In the genomic region with DNA sequence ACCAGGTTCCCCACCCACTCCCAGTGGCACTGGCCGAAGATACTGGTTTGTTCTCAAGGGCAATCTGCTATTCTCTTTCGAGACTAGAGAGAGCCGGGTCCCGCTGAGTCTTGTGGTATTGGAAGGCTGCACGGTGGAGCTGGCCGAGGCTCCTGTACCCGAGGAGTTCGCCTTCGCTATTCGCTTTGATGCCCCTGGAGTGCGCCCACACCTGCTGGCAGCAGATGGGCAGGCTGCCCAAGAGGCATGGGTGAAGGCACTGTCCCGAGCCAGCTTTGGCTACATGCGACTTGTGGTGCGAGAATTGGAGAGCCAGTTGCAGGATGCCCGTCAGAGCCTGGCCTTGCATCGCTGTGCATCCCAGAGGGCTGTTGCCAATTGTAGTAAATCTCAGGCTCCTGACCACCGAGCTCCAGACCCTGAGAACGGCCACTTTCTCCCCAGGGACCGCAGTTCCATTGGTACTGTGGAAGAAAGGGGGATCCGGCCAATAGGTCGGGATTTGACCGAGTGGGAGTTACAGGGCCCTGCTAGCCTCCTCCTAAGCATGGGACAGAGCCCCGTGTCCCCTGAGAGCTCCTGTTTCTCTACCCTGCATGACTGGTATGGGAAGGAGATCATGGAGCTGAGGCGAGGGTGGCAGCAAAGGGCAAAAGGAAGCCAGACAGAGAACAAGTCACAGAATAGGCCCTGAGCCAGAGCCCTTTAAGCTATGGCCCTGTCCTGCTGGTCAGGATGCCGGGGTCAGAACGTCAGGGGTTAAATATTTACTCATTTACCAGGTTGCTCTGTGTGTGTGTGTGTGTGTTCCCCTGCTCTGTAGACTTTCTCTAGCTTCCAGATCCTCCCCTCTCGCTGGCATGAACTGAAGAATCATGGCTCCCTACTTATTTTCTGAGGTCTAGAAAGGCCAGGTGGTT, we compare ENCODE assay signal across 14 mouse cellular contexts. TPM values are rescaled to one million over a fixed set of nuclear protein-coding genes. Genes with fewer than 3 reads are reported as not detected.
A peak's percentile ranks its signal among the peaks of the same experiment; 100 is the strongest.
DNase-seq lines count a peak whose midpoint lies in the region; ATAC-seq lines count a peak whose summit lies in the region.
"Had no signal": no experiment of that assay in that cellular context is flagged by ENCODE, and none has a peak within 500 bp of the region (broad histone marks: within the 10 kb centered on the region; RNA-seq: fewer than 3 reads in every experiment).

No protein-coding gene starts in this region.

- peaks cover 45% of the 10 kb centered on the region for H3K4me1 ChIP-seq in heart, embryonic 12.5 days (replicated peaks)

- H3K4me3 ChIP-seq in heart, embryonic 12.5 days = no peak overlapping the region
- H3K4me3 ChIP-seq: forebrain, embryonic 13.5 days; left cerebral cortex, adult 2 months had no signal

- ATAC-seq in heart, embryonic 12.5 days (ENCODE audit: insufficient number of reproducible peaks, low FRiP score) = no peak
- ATAC-seq: forebrain, embryonic 13.5 days; intestine, embryonic 16.5 days had no signal

- H3K9me3 ChIP-seq in heart, embryonic 12.5 days (replicated peaks) = no peaks in the 10 kb centered on the region
- H3K9me3 ChIP-seq: forebrain, embryonic 13.5 days had no signal

- no peaks in the 10 kb centered on the region for H3K27me3 ChIP-seq in heart, embryonic 12.5 days (replicated peaks)

- no peak overlapping the region for H3K9ac ChIP-seq in heart, embryonic 12.5 days
- H3K9ac ChIP-seq: forebrain, embryonic 13.5 days had no signal

- WGBS in heart, embryonic 12.5 days = 88% methylated on average over 27 of the region's 27 CpGs

- DNase-seq in heart, adult 9 months (ENCODE audit: low spot score in 2 of 2) = no peak
- DNase-seq in testis, postnatal 10 days (ENCODE audit: low spot score) = peak; percentile 50
- no peak for DNase-seq in testis, postnatal 14 days (ENCODE audit: low spot score)
- peak; percentile 78 for DNase-seq in kidney, postnatal 14 days
- DNase-seq in right cerebral cortex, adult 2 months (ENCODE audit: low spot score in 2 of 2) = no peak
- DNase-seq in spleen, adult 12 weeks (ENCODE audit: low spot score) = no peak
- DNase-seq: adrenal gland, postnatal 36 days; cerebellum, adult 11 months; heart, postnatal 14 days; retina, postnatal 1 day had no signal

- no peak overlapping the region for H3K27ac ChIP-seq in heart, embryonic 12.5 days (ENCODE audit: poor library complexity, severe bottlenecking)
- H3K27ac ChIP-seq: forebrain, embryonic 13.5 days; left cerebral cortex, adult 2 months had no signal

- H3K36me3 ChIP-seq in heart, embryonic 12.5 days = peaks cover 19% of the 10 kb centered on the region

- peak overlapping the region; percentile 37 for H3K4me2 ChIP-seq in heart, embryonic 12.5 days
- H3K4me2 ChIP-seq: forebrain, embryonic 13.5 days had no signal

RNA-seq across cellular contexts. Expression of a gene that starts 4.9 kb away (rescaled TPM):
- 299 and 309 TPM in 2 replicates for polyA plus RNA-seq in heart, embryonic 12.5 days (2016; fragmentation: Nextera tagmentation; extraction: Ambion mirVana)

RNA-seq across cellular contexts. Expression of a gene that starts 4.9 kb away (rescaled TPM):
- 9.8 and 9.9 TPM in 2 replicates for polyA plus RNA-seq in heart, embryonic 12.5 days (2016; fragmentation: Nextera tagmentation; extraction: Ambion mirVana)

RNA-seq across cellular contexts. Expression of a gene that starts 4.9 kb away (rescaled TPM):
- 40.5 and 44.6 TPM in 2 replicates for polyA plus RNA-seq in heart, embryonic 12.5 days (2016; fragmentation: Nextera tagmentation; extraction: Ambion mirVana)

RNA-seq across cellular contexts. Expression of a gene that starts 10.5 kb away (rescaled TPM):
- polyA plus RNA-seq in heart, embryonic 12.5 days (2016; fragmentation: Nextera tagmentation; extraction: Ambion mirVana) = 475 and 496 TPM in 2 replicates

RNA-seq across cellular contexts. Expression of a gene that starts 36.4 kb away (rescaled TPM):
- 7.3 and 8.0 TPM in 2 replicates for polyA plus RNA-seq in heart, embryonic 12.5 days (2016; fragmentation: Nextera tagmentation; extraction: Ambion mirVana)

Comparison
In these comparisons a context has a peak if more than half of its experiments do, and no peak if none do; other contexts are left out.
1. DNase-seq: peak in testis, postnatal 10 days (single experiment) and kidney, postnatal 14 days (single experiment); none in heart, adult 9 months (0 of 2), testis, postnatal 14 days (single experiment), right cerebral cortex, adult 2 months (0 of 2) and spleen, adult 12 weeks (single experiment).